Mouse (Mus musculus) cerebellum, postnatal 36 days (tissue): ENCODE measurements around the gene Cyp2w1.

ENCODE experiments used
- DNase-seq, 2 experiments: peaks; one replicate each; pipeline ENCODE4 v3.0.0; 2021 to 2022; ENCODE audit warnings: mixed read lengths in 2 of 2

Gene Cyp2w1

DNA sequence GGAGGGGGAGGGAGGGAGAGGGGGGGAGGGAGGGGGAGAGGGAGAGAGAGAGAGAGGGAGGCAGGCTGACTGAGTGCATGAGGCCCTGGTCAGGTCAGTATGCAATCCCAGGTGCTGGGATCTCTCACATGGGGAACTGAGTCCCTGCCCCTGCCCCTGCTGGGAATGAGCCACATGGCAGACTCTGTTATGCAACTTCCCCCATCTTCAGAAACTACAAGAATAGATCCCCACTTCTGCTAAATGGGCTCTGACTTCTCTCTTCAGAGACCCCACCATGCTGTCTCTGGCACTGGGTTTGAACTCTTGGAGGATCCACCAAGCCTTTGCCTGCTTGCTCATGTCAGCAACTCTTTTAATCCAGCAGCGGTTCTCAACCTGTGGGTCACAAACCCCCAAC, 13.4 kb downstream of the Cyp2w1 start:
- no peak for DNase-seq

DNA sequence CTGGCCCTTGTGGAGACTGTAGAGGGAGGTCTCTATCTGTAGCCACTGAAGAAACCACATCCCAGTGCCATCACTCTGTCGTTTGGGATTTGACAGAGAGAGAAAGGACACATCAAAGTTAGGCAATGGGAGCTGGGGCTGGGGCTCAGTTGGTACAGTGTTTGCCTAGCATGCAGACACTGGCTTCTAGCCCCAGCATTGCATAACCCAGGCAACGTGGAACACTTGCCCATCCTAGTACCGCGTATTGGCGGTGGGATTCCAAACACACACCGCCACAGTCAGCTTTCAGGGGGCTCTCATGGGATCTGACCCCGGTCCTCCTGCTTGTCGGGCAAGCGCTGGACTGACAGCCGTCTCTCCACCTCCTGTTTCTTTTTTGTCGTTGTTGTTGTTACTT, 14.1 kb downstream of the Cyp2w1 start:
- DNase-seq: no peak

DNA sequence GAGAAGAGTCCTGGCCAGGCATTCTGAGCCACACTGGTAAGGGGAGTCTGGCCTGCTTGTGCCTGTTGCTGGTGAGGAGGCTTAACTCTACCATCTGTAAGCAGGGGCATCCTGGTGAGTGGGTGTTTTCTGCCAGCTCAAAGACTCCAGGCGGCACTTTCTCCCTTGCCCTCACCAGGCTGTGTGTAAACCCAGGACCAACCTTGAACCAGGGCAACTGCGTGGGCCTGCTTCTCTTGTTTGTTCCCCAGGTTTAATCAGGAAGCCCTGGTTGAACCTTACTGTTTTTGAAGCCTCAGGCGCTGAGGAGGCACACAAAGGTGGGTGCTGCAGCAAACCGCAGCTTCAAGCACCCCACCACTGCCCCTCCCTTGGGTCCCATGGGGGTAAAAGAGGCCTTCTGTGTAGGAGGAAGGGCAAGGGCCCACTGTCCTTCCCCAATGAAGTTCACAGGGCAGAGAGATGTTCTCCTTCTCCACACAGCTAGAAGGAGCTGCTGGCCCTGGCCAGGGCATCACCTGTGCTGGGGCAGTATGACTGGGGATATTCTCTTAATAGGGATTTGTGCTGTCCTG, 15.6 kb downstream of the Cyp2w1 start:
- no peak for DNase-seq

DNA sequence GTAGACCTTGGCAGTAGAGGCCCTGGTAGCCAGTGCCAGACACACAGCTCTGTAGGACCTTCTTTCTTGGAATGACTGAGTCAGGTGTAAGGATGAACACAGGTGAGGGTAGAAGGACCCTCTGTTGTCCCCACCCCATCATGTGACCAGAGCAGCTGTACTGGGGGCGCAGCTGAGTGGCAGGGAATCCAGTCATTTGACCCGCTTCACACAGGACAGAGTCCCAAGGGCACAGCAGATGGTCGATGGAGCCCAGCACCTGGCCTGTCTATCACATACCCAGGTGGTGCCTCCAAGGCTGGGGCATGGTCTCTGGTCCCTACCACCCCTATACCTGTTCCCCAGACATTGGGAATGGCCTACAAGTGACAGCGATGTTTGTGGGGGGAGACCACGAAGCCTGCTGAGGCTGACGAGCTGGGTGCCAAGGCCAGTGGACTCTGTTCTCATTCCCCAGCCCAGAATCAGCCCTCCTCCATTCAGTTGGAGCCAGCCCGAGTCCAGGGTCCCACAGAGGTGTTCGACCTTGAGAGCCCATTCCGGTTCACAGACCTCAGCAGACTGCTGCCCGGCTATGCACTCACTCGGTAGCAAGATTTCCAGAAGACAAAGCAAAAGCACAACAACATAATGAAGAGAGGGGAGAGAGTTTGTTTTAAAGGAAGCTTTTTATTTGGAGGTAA, 16.4 kb downstream of the Cyp2w1 start:
- no peak for DNase-seq

DNA sequence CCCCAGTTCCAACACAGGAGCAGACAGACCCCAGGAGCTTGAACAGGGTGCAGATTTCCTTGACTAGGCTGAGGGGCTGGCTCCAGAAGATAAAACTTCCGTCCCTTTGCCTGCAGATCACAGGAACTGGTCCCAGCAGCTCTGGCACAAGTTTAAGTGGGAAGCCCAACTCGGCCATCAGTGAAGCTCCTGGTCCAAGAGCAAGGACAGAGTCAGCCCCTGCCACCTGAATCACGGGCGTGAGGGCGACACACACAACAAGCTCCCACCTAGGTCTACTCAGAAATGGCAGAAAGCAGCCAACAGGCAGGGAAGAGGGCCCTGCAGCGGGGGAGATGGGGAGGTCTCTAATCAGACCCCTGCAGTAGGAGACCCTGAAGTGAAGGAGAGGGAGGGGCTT, 17.9 kb downstream of the Cyp2w1 start:
- DNase-seq: no peak

DNA sequence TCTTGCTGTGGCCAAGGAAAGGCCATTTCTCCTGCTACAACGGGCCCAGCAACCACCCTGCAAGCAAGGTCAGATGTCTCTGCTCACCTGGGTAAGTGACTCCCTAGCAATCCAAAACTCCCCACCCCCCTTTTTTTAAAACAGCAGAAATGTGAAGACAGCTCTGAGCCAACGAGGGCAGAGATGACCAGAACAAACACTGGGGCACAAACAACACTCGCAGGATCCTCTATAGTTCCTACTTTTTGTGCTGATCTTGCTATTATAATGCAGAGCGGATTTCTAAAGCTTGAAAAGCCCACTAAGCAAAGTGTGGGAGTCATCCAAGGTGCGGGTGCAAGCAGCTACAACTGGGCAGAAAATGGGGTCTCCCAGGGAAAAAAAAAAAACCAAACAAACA, 18.7 kb downstream of the Cyp2w1 start:
- DNase-seq: no peak

DNA sequence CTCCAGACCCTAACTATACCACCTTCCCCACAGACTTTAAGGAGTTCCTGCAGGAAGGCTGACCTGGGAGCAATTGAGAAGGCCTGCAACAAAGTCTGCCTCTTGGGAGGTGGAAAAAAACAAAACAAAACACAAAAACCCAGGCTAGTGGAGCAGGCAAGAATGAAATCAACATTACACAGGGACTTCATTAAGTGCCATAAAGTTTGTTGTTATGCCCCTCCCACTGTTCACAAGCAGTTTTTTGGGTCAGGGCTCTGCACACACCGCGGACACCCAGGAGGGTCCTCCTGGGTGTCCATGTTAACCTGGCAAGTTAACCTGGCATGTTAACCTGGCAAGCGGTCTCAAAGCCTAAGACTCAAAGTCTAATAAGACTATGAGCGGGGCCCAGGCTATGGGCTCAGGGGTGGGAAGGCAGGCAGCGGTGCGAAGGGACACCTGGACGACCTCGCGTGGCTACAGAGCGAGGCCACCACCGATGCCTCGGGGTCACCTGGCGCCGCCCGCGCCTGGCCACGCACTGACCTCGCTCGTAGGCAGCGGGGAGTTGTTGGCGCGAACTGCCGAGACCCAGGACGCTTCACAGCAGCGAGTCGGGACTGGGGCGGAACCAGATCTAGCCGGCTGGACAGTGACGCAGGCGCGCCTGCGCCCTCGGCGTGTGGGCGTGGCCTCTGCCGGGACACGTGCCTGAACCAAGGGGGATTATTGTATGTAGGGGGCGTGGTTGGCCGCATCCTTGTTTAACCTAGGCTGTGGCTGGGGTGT, 19.4 kb downstream of the Cyp2w1 start:
- DNase-seq: peak; percentile 78 to 84

DNA sequence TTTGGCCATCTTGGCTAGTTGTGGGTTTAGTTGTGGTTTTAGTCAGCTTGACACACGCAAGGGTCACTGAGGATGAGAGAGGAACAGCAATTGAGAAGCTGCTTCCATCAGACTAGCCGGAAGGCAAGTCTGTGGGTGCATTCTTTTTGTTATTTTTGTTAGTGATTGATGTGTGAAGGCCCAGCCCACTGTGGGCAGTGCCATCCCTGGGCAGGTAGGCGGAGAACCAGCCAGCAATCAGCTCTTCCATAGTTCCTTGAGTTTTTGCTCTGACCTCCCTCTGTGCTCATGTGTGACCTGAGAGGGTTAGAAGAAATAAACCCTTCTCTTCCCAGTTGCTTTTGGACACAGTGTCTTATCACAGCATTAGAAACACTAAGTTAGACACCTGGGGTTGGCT, 20.7 kb downstream of the Cyp2w1 start:
- DNase-seq: no peak

DNA sequence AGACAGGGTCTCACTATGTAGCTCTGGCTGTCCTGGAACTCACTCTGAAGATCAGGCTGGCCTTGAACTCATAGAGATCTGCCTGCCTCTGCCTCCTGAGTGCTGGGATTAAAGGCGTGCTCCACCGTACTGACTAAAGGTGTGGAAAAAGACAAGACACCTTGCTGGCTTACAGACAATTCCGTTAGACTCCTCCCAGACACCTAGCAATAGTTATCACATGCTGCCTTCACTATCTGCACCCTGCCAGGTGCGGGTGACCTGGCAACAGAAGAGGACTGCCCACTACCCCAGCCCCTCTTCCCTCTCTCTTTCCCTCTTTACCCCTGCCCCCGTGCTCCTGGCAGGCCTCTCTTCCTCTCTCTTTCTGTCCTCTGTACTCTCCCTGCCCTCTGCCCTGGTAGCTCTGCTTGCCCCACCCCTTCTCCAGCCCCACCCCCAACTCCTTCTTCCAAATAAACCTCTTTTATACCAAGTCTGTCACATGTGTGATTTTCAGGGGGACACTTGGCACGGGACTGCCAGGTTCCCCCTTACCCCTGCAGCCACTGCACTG, 21.6 kb downstream of the Cyp2w1 start:
- no peak for DNase-seq

DNA sequence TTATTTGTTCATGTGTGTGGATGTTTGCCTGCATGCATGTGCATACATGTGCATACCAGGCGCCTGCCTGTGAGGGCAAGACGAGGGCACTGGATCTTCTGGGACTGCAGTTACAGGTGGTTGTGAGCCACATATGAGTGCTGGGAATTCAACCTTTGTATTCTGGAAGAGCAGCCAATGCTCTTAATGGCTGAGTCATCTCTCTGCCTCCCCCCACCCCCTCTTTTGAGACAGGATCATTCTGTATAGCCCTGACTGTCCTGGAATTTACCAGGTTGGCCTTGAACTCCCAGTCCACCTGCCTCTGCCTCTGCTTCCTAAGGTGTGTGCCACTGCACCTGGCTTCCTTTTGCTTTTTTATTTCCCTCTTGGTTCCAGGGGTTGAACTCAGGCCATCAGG, 22.4 kb downstream of the Cyp2w1 start:
- no peak for DNase-seq

DNA sequence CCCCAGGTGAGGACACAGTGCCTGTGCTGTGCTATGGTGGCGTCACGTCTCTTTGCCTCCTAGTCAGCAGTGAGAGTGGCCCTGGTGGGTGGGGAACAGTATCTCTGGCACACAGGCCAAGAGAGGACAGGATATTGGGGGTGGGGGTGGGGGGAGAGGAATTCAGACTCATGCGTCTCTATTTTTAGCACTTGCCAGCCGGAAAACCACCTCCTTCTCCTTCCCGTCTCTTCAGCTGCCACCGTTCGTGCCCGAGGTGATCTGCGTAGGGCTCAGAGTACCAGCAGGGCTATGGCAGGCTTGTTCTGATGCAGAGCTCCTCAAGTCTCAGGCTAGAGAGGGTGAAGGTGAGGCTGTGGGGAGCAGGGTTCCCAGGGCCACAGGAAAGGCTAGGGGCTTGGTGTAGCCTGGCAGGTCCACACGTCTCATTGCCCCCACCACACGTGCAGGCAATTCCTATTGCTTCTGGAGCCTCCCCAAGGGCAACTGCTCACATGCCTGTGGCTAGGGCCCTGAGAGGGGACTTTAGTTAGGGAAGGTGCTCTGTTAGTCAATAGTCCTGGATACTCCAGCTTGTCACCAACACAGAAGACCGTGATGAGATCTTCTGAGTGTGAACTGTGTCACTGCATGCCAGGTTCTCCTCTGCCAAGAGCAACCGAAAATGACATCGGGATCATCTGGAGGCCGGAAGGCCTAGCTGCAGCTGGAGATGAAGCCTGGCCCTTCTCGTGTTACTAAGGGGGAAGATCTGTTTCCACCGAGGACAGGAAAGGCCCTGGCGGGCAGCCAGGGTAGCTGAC, 25.3 kb downstream of the Cyp2w1 start, which contains the start of gene Gpr146:
TSS of gene Gpr146 (plus strand) at position 230 of the 803 bp plus-strand sequence.
- DNase-seq: no peak

DNA sequence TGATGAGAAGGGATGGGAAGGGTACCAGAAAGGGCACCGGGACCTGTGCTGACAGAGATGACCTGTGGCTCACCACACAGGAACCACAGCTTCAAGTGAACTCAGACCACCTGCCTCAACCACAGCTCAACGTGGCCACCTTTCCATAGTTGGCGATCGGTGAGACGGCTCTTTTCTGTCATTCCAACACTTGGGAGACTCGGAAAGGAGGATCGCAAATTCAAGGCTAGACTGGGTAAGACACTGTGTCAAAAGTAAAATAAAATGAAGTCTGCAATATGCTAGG, 25.8 kb downstream of the Cyp2w1 start:
- DNase-seq: no peak

DNA sequence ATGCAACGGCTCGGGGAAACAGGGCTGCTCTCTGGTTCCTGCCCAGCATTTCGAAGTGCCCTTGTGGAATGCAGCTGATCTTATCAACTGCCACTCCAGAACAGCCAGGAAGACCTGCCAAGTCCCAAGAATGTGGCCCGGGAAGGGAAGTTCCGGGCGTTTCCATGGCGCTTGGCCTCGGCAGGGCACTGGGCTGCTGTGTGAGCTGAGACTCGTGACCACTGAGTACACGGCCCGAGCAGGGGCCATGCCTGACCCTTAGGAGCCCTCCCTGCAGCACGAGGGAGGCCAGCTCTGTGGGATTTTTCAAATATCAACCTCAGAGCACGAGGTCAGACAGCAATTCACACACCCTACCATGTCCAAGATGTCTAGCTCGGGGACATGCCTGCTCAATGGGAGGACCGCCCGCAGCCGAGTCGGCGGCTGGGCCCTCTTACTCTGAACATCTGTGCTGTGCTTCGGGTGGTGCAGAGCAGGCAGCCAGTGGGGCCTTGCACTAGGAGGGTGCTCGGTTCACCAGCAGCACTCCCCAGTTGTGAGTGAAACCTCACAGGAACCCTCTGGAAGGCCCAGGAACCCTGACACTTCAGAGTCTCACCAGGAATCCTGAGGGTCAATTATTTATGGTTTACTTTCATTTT, 26.7 kb downstream of the Cyp2w1 start:
- no peak for DNase-seq

DNA sequence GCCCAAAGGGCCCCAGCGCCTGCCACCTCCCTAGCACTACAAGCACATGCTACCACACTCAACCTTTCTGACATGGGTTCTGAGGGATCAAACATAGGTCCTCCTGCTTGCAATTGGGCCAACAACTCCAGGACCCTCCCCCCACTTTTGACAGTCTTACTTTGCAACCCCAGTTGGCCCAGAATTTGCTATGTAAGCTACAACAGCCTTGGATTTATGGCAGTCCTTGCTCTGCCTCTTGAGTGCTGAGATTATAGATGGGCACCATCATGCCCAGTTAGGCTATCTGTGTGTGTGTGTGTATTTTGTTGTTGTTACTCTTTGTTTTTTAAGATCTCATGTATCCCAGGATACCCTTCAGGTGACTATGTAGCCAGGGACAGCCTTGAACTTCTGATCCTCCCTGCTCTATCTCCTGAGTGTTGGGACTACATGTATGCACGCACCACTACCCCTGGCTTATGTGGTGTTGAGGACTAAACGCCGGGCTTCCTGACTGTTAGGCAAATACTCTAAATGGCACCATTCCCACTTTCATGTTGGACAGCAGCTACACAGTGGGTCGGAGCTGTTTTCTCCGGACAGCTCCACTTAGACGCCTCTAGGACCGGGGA, 27.5 kb downstream of the Cyp2w1 start:
- no peak for DNase-seq

DNA sequence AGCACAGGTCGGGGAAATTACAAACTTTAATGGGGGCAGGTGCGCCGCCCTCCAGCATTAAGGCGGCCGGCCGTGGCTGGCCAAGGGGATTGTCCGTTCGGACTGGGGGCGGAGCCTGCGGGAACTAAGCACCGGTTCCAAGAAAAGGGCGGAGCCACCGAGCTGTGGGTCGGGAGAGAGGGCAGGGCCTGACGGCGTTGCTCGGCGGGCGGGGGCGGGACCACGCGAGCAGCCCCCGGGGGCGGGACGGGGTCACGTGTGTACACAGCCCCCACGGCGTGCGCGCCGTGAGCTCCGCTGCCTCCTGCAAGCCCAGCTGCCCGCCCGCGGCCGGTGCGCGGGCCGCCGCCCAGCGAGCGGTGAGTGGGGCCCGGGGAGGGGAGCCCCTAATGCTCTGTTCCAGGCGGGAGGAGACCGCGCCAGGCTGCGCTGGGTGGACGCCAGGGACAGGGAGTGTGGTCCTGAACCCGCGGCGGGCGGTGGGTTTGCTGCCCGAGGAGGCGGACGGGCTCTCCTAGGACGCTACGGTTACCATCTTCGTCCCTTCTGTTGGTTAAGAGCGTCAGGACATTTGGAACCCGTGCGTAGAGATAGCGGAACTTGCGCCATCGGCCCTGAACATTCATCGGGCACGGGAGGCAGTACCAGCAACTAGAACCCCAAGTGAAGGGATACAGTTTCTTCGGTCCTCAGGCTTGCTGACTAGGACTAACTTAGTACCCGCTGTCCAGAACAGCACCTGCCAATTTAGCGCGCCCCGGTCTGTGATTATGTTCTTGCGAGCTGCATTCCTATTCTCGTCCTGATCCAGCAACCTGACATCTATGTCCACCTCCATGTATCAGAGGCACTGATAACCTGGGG, 28.2 kb downstream of the Cyp2w1 start:
- DNase-seq: peak; percentile 82 to 90

DNA sequence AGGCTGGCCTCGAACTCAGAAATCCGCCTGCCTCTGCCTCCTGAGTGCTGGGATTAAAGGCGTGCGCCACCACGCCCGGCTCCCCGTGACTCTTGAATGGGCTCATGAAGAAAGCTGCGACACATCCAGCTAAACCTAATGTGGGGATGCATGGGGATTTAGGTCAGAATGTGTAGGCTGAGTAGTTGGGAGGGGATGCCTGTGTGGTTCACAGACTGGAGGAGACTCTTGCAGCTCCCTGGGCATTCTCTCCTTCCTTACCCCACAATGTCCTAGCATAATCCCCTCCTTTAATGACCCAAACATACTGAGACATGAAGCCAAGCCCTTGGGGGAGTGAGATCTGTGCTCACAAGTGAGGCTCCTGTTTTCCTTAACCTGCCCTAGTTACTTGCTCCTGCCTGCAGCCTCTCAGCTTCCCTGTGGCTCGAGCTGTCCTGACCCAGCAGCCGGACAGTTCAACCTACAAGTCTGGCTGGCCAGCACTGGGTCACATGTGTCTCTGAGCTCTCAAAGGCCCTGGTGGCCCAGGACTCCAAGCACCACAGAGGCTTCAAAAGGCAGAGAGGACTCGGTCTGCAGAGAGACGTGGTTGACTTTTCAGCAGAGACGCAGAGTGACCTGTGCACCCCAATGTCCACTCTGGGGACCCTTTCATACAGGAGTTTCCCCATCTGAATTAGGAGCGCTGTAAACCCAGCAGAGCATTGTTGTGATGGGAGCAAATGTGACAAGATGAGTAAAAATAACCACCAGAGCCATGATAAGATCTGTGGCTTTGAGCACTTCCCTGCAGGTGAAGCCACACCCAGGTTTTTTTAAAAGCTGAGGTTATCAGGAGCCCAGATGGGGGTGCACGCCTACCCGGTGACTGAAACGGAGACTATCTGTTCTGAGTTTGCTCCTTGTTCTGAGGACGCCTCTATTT, 29.4 kb downstream of the Cyp2w1 start:
- no peak for DNase-seq

DNA sequence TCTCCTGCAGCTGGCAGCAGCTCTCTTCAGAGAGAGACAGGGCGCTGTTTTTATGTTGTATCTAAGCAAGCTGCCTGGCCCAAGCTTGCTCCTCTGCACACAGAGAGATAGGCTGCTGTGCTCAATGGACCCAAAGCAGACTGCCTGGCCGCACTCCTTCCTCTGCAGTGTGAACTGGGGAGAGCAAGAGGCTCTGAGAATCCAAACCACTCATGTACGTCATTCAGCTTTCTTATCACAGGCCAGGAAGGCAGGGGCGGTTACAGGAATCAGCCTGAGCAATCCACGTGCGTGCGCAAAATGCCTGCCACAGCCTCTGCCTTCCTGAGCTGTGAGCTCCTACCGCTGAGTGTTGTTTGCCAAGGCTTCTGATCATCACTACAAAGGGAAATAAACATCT, 30.3 kb downstream of the Cyp2w1 start:
- no peak for DNase-seq

DNA sequence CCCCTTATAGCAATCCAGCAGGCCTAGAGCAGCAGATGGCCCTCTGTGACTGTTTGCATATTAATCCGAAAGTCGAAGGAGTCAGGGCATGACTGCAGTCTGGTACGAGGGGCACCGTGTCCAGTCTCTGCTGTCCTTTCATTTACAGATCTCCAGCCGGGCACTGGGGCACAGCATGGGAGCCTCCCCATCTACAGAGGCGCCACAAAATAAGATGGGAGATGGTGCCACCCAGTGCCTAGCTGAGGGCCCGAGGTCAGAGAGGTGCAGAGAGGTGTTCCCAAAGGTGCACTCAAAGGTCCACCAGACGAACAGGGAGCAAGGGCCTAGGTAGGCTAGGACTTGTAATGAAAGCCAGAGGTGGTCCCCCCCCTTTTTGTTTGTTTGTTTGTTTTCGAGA, 30.8 kb downstream of the Cyp2w1 start:
- no peak for DNase-seq

DNA sequence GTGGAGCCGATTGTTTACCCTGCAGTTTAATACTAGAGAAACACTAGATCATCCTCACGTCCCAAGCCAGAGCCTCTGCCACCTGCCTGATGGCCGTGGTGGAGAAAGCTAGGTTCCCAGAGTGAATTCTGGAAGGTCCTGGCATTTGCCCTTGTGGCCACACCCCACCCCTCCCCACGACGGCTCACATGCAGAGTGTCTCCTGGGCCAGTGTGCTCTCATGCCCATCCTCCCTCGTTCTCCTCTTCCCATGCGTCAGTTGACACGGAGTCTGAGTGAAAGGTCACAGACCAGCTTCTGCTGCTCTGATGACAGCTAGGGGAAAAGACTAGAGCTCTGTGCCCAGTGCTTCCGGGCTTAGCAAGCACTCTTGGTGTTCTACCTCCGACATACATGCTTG, 32.1 kb downstream of the Cyp2w1 start:
- no peak for DNase-seq

DNA sequence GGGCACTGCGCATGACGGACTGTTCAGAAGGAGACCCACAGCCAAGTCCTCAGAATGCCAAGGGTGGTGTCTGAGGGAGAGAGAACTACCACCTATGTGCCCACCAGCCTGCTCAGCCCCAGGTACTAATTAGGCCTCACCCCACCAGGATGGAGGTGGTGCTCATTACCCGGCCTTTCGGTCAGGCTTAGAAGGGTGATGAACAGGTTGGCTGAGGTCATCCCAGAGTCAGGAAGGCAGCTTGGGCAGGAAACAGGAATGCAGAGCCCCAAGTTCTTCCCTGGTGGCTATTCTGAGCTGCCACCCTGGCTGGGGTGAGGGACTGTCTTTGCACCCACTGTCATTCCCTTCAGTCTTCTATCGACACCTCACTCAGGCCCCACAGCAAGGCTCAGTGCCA, 33.6 kb downstream of the Cyp2w1 start:
- no peak for DNase-seq
